Mouse (Mus musculus) bone marrow macrophage, adult 2 months (primary cell): ENCODE measurements at regions not wholly inside any gene's neighbourhood (a gene's known extent, or its start where the extent isn't known, plus 50 kb on each side); places are given as distances from the start of the nearest gene placed in this dataset.

Experiments used
- CTCF ChIP-seq: IDR thresholded peaks from 2 replicates; pipeline ENCODE4 v1.5.1; 2012; ENCODE audit warnings: low read depth, mild to moderate bottlenecking, low read length, moderate library complexity
- POLR2A ChIP-seq: IDR thresholded peaks from 2 replicates; pipeline ENCODE4 v1.6.1; 2012; ENCODE audit warnings: mild to moderate bottlenecking, low read depth, low read length, borderline replicate concordance

DNA sequence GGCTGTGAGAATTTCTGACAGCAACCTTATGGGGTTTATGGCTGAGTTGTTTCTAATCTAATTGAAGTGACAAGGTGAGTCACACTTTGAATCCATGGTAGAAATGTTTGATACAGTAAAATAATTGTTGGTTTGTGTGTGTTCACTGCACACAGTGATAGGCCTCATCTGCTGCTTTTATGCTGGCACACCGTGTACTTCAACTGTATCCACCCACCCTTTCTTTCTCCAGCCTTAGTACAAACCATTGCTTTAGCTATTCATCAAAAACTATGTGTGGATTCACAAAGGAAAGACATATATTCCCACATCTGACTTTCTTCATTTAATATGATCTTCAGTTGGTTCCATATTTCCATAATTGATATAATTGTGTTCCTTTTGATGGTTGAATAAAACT is 297.7 kb upstream of the BB014433 start:
- TF ChIP-seq CTCF (no peak), POLR2A (no peak)
